Mouse (Mus musculus) embryonic facial prominence, embryonic 14.5 days (tissue): Measurements from ENCODE around the gene Cela2a. TPM values are rescaled to one million over a fixed set of nuclear protein-coding genes. Genes with fewer than 3 reads are reported as not detected.

Experiments used
- ATAC-seq: fragments of 200-750 bp; cut with Nextera tagmentation; 2 replicates; pipeline ENCODE4 v1.8.0; 2017; ENCODE audit warnings: low read depth, moderate number of reproducible peaks, moderate TSS enrichment
- DNase-seq: peaks from one replicate; pipeline ENCODE4 v3.0.0-alpha.2; 2015; ENCODE audit warnings: low spot score
- H3K27ac ChIP-seq: fragments of 300-500 bp; sonication (generic); replicated peaks from 2 replicates; pipeline ENCODE4 v1.5.1; 2014; ENCODE audit warnings: low read depth, mild to moderate bottlenecking, low read length, moderate library complexity
- H3K27me3 ChIP-seq: fragments of 300-500 bp; sonication (generic); replicated peaks from 2 replicates; pipeline ENCODE4 v1.6.1; 2014; ENCODE audit warnings: low read length; ENCODE audit not compliant: control insufficient read depth, insufficient read depth
- H3K36me3 ChIP-seq: fragments of 300-500 bp; sonication (generic); 2 replicates; pipeline ENCODE4 v1.6.1; 2014; ENCODE audit warnings: low read length, mixed read lengths; ENCODE audit not compliant: control insufficient read depth, insufficient read depth
- H3K4me1 ChIP-seq: fragments of 300-500 bp; sonication (generic); 2 replicates; pipeline ENCODE4 v1.6.1; 2014; ENCODE audit warnings: antibody characterized with exemption, low read length; ENCODE audit not compliant: control insufficient read depth, insufficient read depth
- H3K4me2 ChIP-seq: fragments of 300-500 bp; sonication (generic); 2 replicates; pipeline ENCODE4 v1.6.1; 2014; ENCODE audit warnings: low read depth, mild to moderate bottlenecking, low read length, moderate library complexity, mixed read lengths
- H3K4me3 ChIP-seq: fragments of 300-500 bp; sonication (generic); 2 replicates; pipeline ENCODE4 v1.5.1; 2014; ENCODE audit warnings: low read depth, mild to moderate bottlenecking, low read length
- H3K9ac ChIP-seq: fragments of 300-500 bp; sonication (generic); 2 replicates; pipeline ENCODE4 v1.6.1; 2014; ENCODE audit warnings: low read depth, mild to moderate bottlenecking, low read length, moderate library complexity, mixed read lengths
- H3K9me3 ChIP-seq: fragments of 300-500 bp; sonication (generic); 2 replicates; pipeline ENCODE4 v1.6.1; 2016; ENCODE audit warnings: low read length; ENCODE audit not compliant: control insufficient read depth
- WGBS: fragments of 180-500 bp; shearing (Covaris S2); extraction: QIAGEN DNeasy Blood & Tissue Kit; methylation state at CpG from one replicate; pipeline ENCODE4 v1.1.7; 2014; 5-methylcytosine and 5-hydroxymethylcytosine counted together
- polyA plus RNA-seq: library from polyadenylated mRNA; unstranded; fragments of >200 nt; fragmentation: Nextera tagmentation; extraction: Ambion mirVana; gene quantifications from 2 replicates; pipeline ENCODE4 v1.2.1, GENCODE M21; 2014

Cela2a gene
- polyA plus RNA-seq, 1 experiment from 2014 or later, result not detected

DNA sequence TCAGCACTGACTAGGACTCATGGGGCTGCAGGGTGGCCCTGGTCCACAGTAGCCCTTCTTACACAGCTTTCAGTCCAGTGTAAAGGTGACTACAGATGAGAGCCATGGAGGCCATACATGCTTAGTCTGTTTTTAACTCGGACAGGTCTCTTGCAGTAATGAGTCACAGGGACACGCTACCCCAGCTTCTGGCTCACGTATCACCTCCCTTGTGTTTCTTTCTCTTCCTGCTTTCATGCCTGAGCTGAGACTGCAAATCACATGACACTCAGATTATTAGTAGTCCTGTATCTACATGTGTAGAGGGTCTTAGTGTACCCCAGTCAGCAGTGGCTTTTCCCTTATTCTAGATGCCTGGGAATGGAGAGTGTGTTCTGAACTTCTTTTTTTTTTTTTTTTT is 61.0 kb downstream of the Cela2a start:
- peaks cover 76% of the 10 kb centered on the region for H3K36me3 ChIP-seq

More for the DNA sequence above, 61.0 kb downstream of the Cela2a start:
- no peak for ATAC-seq
- peaks cover 21% of the 10 kb centered on the region for H3K4me1 ChIP-seq
- no peak overlapping the region for H3K9ac ChIP-seq
- 88% methylated on average over 3 of the region's 3 CpGs for WGBS
- no peaks in the 10 kb centered on the region for H3K27me3 ChIP-seq
- no peaks in the 10 kb centered on the region for H3K9me3 ChIP-seq
- no peak overlapping the region for H3K27ac ChIP-seq
- no peak for DNase-seq
- H3K4me3 ChIP-seq, result no peak overlapping the region
- no peak overlapping the region for H3K4me2 ChIP-seq

Other genes with a start within 250 kb of the Cela2a start
- 22.8 and 27.7 TPM in 2 replicates for gene Fblim1, start 220.1 kb downstream of the Cela2a start, polyA plus RNA-seq
- gene Tmem82, start 207.5 kb downstream of the Cela2a start, polyA plus RNA-seq, result 0.17 and 0.41 TPM in 2 replicates
- 0.08 TPM in 1 of 2 replicates, not detected in the other for gene Slc25a34, start 202.3 kb downstream of the Cela2a start, polyA plus RNA-seq
- gene Plekhm2, start 161.3 kb downstream of the Cela2a start, polyA plus RNA-seq, result 3.7 and 4.5 TPM in 2 replicates
- gene Rsc1a1, start 140.6 kb downstream of the Cela2a start, polyA plus RNA-seq, result 1.9 and 2.7 TPM in 2 replicates
- gene Ddi2, start 102.7 kb downstream of the Cela2a start, polyA plus RNA-seq, result 18.8 and 19.4 TPM in 2 replicates
- 0.13 and 0.29 TPM in 2 replicates for gene Agmat, start 79.5 kb downstream of the Cela2a start, polyA plus RNA-seq
- gene Dnajc16, start 35.2 kb downstream of the Cela2a start, polyA plus RNA-seq, result 3.1 and 4.0 TPM in 2 replicates
- gene Casp9, start 32.5 kb downstream of the Cela2a start, polyA plus RNA-seq, result 10.3 and 14.2 TPM in 2 replicates
- not detected in 2 replicates for gene Ctrc, start 20.2 kb upstream of the Cela2a start, polyA plus RNA-seq
- gene Efhd2, start 48.8 kb upstream of the Cela2a start, polyA plus RNA-seq, result 61.6 and 62.1 TPM in 2 replicates
- gene Fhad1, start 188.9 kb upstream of the Cela2a start, polyA plus RNA-seq, result 5.9 and 6.8 TPM in 2 replicates